In genomic region chr2:90889550-90890548, GRCm38 (mm10) we compare ENCODE assay signal across 8 mouse cellular contexts. TPM values are rescaled to one million over a fixed set of nuclear protein-coding genes. Genes with fewer than 3 reads are reported as not detected.
A peak's percentile ranks its signal among the peaks of the same experiment; 100 is the strongest.
DNase-seq lines count a peak whose midpoint lies in the region; ATAC-seq and TF ChIP-seq lines count a peak whose summit lies in the region.

No protein-coding gene starts in this region.

- H3K27ac ChIP-seq in bone marrow, adult 2 months (ENCODE audit: control insufficient read depth, insufficient read depth, low read depth, low read length, poor library complexity) = peak overlapping the region; percentile 25; the same call in 1 of the 2 replicates
- H3K27ac ChIP-seq in embryonic facial prominence, embryonic 15.5 days (replicated peaks) = peak overlapping the region; percentile 51

- peak; percentile 32 to 39 for DNase-seq in heart, postnatal 36 days
- DNase-seq in kidney, postnatal 4 days = peak; percentile 68 to 81
- DNase-seq in right cerebral cortex, postnatal 25 days = peak; percentile 68
- DNase-seq in frontal cortex, postnatal 36 days (ENCODE audit: low spot score in 2 of 2) = no peak

- H3K4me1 ChIP-seq in E14TG2a.4 (replicated peaks; ENCODE audit: low read depth, low read length) = peaks cover 32% of the 10 kb centered on the region
- H3K4me1 ChIP-seq in bone marrow, adult 2 months (ENCODE audit: control insufficient read depth, insufficient read depth, low read length) = no peaks in the 10 kb centered on the region
- peaks cover 30% of the 10 kb centered on the region for H3K4me1 ChIP-seq in embryonic facial prominence, embryonic 15.5 days

- intact Hi-C loops in heart, postnatal 36 days (cut with DNase I) = no loop called here

- H3K27me3 ChIP-seq in E14TG2a.4 (ENCODE audit: insufficient read depth, low read length) = peaks cover 67% of the 10 kb centered on the region
- H3K27me3 ChIP-seq in embryonic facial prominence, embryonic 15.5 days = peaks cover 38% of the 10 kb centered on the region

- H3K4me3 ChIP-seq in E14TG2a.4 (replicated peaks; ENCODE audit: low read length) = peak overlapping the region; percentile 79
- H3K4me3 ChIP-seq in bone marrow, adult 2 months (replicated peaks; ENCODE audit: control insufficient read depth, low read depth, low read length) = peak overlapping the region; percentile 54
- H3K4me3 ChIP-seq in embryonic facial prominence, embryonic 15.5 days (replicated peaks) = peak overlapping the region; percentile 61

- ATAC-seq in embryonic facial prominence, embryonic 15.5 days (ENCODE audit: insufficient number of reproducible peaks, low FRiP score, low TSS enrichment, low read depth) = peak; percentile 82
- ATAC-seq in megakaryocyte, adult 5-6 weeks (ENCODE audit: poor library complexity, severe bottlenecking) = peak; percentile 56

- 0 out of 2 replicates have a peak, but pooled peaks have one; percentile 8 for TF ChIP-seq POLR2A in bone marrow, adult 2 months (IDR thresholded peaks at IDR 0.05; ENCODE audit: borderline replicate concordance, control insufficient read depth, low read depth, low read length)

- no peak for TF ChIP-seq CTCF in E14TG2a.4 (conservative IDR thresholded peaks at IDR 0.05; ENCODE audit: low read length)
- TF ChIP-seq CTCF in bone marrow, adult 2 months (IDR thresholded peaks at IDR 0.05; ENCODE audit: control insufficient read depth, insufficient read depth, low read length) = no peak

- peak overlapping the region; percentile 51 for H3K9ac ChIP-seq in embryonic facial prominence, embryonic 15.5 days

- 7% methylated on average over 133 of the region's 133 CpGs for WGBS in bone marrow, adult 2 months
- 3% methylated on average over 132 of the region's 133 CpGs for WGBS in embryonic facial prominence, embryonic 15.5 days

- H3K4me2 ChIP-seq in embryonic facial prominence, embryonic 15.5 days (replicated peaks) = peak overlapping the region; percentile 75

- H3K36me3 ChIP-seq in E14TG2a.4 (ENCODE audit: insufficient read depth, low read length) = peaks cover 30% of the 10 kb centered on the region
- peaks cover 7% of the 10 kb centered on the region for H3K36me3 ChIP-seq in embryonic facial prominence, embryonic 15.5 days

- no peaks in the 10 kb centered on the region for H3K9me3 ChIP-seq in E14TG2a.4 (ENCODE audit: low read length)
- H3K9me3 ChIP-seq in embryonic facial prominence, embryonic 15.5 days (replicated peaks) = no peaks in the 10 kb centered on the region

RNA-seq across cellular contexts. Expression of gene C1qtnf4, which starts 4.2 kb away (rescaled TPM):
- not detected in 2 replicates for polyA plus RNA-seq in bone marrow, adult 2 months (2011; ENCODE audit: insufficient read depth, insufficient read length, low replicate concordance, missing spikeins)
- polyA plus RNA-seq in embryonic facial prominence, embryonic 15.5 days (2015; fragmentation: Nextera tagmentation; extraction: Ambion mirVana) = 20.5 and 20.8 TPM in 2 replicates
- 1 to 10 TPM; 2.6 to 5.1 TPM for total RNA-seq in heart, postnatal 36 days (2021)
- total RNA-seq in megakaryocyte, adult 5-6 weeks (2015) = not detected in 2 replicates
- total RNA-seq in megakaryocyte, adult 5-6 weeks (2017) = not detected in 2 replicates

RNA-seq across cellular contexts. Expression of gene Kbtbd4, which starts 14.7 kb away (rescaled TPM):
- polyA plus RNA-seq in bone marrow, adult 2 months (2011; ENCODE audit: insufficient read depth, insufficient read length, low replicate concordance, missing spikeins) = 3.9 and 8.2 TPM in 2 replicates
- 37.4 and 37.6 TPM in 2 replicates for polyA plus RNA-seq in embryonic facial prominence, embryonic 15.5 days (2015; fragmentation: Nextera tagmentation; extraction: Ambion mirVana)
- 10 to 100 TPM; 22.1 to 23.8 TPM for total RNA-seq in heart, postnatal 36 days (2021)
- 9.1 and 11.3 TPM in 2 replicates for total RNA-seq in megakaryocyte, adult 5-6 weeks (2015)
- 9.3 and 14.1 TPM in 2 replicates for total RNA-seq in megakaryocyte, adult 5-6 weeks (2017)

RNA-seq across cellular contexts. Expression of gene Ndufs3, which starts 14.8 kb away (rescaled TPM):
- polyA plus RNA-seq in bone marrow, adult 2 months (2011; ENCODE audit: insufficient read depth, insufficient read length, low replicate concordance, missing spikeins) = 50.8 and 57.6 TPM in 2 replicates
- 194 and 204 TPM in 2 replicates for polyA plus RNA-seq in embryonic facial prominence, embryonic 15.5 days (2015; fragmentation: Nextera tagmentation; extraction: Ambion mirVana)
- 100 to 1,000 TPM; 797 to 891 TPM for total RNA-seq in heart, postnatal 36 days (2021)
- 113 and 119 TPM in 2 replicates for total RNA-seq in megakaryocyte, adult 5-6 weeks (2015)
- total RNA-seq in megakaryocyte, adult 5-6 weeks (2017) = 61.6 and 70.9 TPM in 2 replicates

RNA-seq across cellular contexts. Expression of gene Mtch2, which starts 42.9 kb away (rescaled TPM):
- 37.8 and 113 TPM in 2 replicates for polyA plus RNA-seq in bone marrow, adult 2 months (2011; ENCODE audit: insufficient read depth, insufficient read length, low replicate concordance, missing spikeins)
- polyA plus RNA-seq in embryonic facial prominence, embryonic 15.5 days (2015; fragmentation: Nextera tagmentation; extraction: Ambion mirVana) = 175 and 188 TPM in 2 replicates
- total RNA-seq in heart, postnatal 36 days (2021) = 100 to 1,000 TPM; 194 to 211 TPM
- total RNA-seq in megakaryocyte, adult 5-6 weeks (2015) = 130 and 138 TPM in 2 replicates
- total RNA-seq in megakaryocyte, adult 5-6 weeks (2017) = 129 and 168 TPM in 2 replicates

RNA-seq across cellular contexts. Expression of gene Celf1, which starts 50.3 kb away (rescaled TPM):
- polyA plus RNA-seq in bone marrow, adult 2 months (2011; ENCODE audit: insufficient read depth, insufficient read length, low replicate concordance, missing spikeins) = 34.8 and 39.9 TPM in 2 replicates
- 66.4 and 66.7 TPM in 2 replicates for polyA plus RNA-seq in embryonic facial prominence, embryonic 15.5 days (2015; fragmentation: Nextera tagmentation; extraction: Ambion mirVana)
- 10 to 100 TPM; 72.6 to 75.3 TPM for total RNA-seq in heart, postnatal 36 days (2021)
- total RNA-seq in megakaryocyte, adult 5-6 weeks (2015) = 33.7 and 34.7 TPM in 2 replicates
- total RNA-seq in megakaryocyte, adult 5-6 weeks (2017) = 31.3 and 34.1 TPM in 2 replicates

Comparison
In these comparisons a context has a peak if more than half of its experiments do, and no peak if none do; other contexts are left out.
1. DNase-seq: peak in heart, postnatal 36 days (2 of 2), kidney, postnatal 4 days (2 of 2) and right cerebral cortex, postnatal 25 days (single experiment); none in frontal cortex, postnatal 36 days (0 of 2).
2. RNA of gene Ndufs3, which starts 14.8 kb away (total RNA-seq): 797 to 891 TPM in heart, postnatal 36 days; 61.6 to 119 TPM in megakaryocyte, adult 5-6 weeks; every median in the first group is over 4 times any median in the second.
3. Peak in every context shown above with its lines, with median percentiles within 50 percentile points of each other: H3K4me3 ChIP-seq.